Mouse (Mus musculus): ENCODE data around the gene Shisa4.

- TF ChIP-seq MAFK (IDR thresholded peaks at IDR 0.05; ENCODE audit: insufficient read depth, low read depth, low read length) (no peak), CHD2 (IDR thresholded peaks at IDR 0.05; ENCODE audit: low read depth, low read length) (no peak), HCFC1 (IDR thresholded peaks at IDR 0.05; ENCODE audit: borderline replicate concordance, insufficient read depth, low read length) (no peak), ZNF384 (IDR thresholded peaks at IDR 0.05; ENCODE audit: low read depth, low read length) (no peak), ZC3H11A (IDR thresholded peaks at IDR 0.05; ENCODE audit: borderline replicate concordance, low read depth, low read length) (no peak)
Measured at GRCm38 (mm10) chr1:135328368-135328767, 46.7 kb downstream of the Shisa4 start.

Measured in ES-E14 (cell line).